Mouse (Mus musculus) forebrain, embryonic 15.5 days (tissue): ENCODE data around the gene Sh3pxd2a. TPM values are rescaled to one million over a fixed set of nuclear protein-coding genes. Genes with fewer than 3 reads are reported as not detected.

Source experiments
- ATAC-seq: fragments of 200-750 bp; cut with Nextera tagmentation; replicated peaks from 2 replicates; pipeline ENCODE4 v1.8.0; 2017; ENCODE audit warnings: mild to moderate bottlenecking, moderate TSS enrichment, moderate library complexity
- H3K27ac ChIP-seq: fragments of 300-500 bp; sonication (generic); replicated peaks from 2 replicates; pipeline ENCODE4 v1.5.1; 2015; ENCODE audit warnings: mild to moderate bottlenecking, inconsistent platforms
- H3K27me3 ChIP-seq: fragments of 300-500 bp; sonication (generic); 2 replicates; pipeline ENCODE4 v1.6.1; 2015; ENCODE audit warnings: inconsistent platforms
- H3K36me3 ChIP-seq: fragments of 300-500 bp; sonication (generic); 2 replicates; pipeline ENCODE4 v1.6.1; 2015; ENCODE audit warnings: mild to moderate bottlenecking, inconsistent platforms
- H3K4me1 ChIP-seq: fragments of 300-500 bp; sonication (generic); 2 replicates; pipeline ENCODE4 v1.6.1; 2015; ENCODE audit warnings: inconsistent platforms
- H3K4me2 ChIP-seq: fragments of 300-500 bp; sonication (generic); replicated peaks from 2 replicates; pipeline ENCODE4 v1.6.1; 2015; ENCODE audit warnings: mild to moderate bottlenecking, inconsistent platforms
- H3K4me3 ChIP-seq: fragments of 300-500 bp; sonication (generic); 2 replicates; pipeline ENCODE4 v1.5.1; 2015; ENCODE audit warnings: mild to moderate bottlenecking, inconsistent platforms
- H3K9ac ChIP-seq: fragments of 300-500 bp; sonication (generic); replicated peaks from 2 replicates; pipeline ENCODE4 v1.6.1; 2015; ENCODE audit warnings: mild to moderate bottlenecking, inconsistent platforms
- H3K9me3 ChIP-seq: fragments of 300-500 bp; sonication (generic); 2 replicates; pipeline ENCODE4 v1.6.1; 2016; ENCODE audit warnings: inconsistent platforms
- WGBS: fragments of 180-500 bp; shearing (Covaris S2); methylation state at CpG from one replicate; pipeline ENCODE4 v1.1.7; 2015; ENCODE audit warnings: mixed read lengths; 5-methylcytosine and 5-hydroxymethylcytosine counted together
- polyA plus RNA-seq: library from polyadenylated mRNA; unstranded; fragments of >200 nt; fragmentation: Nextera tagmentation; extraction: Ambion mirVana; gene quantifications from 2 replicates; pipeline ENCODE4 v1.2.1, GENCODE M21; 2015

The Sh3pxd2a gene
- polyA plus RNA-seq, 1 experiment from 2014 or later: 2.0 TPM

GRCm38 (mm10) chr19:47302191-47302852 is 161.9 kb downstream of the Sh3pxd2a start:
- no peak for ATAC-seq
- no peak overlapping the region for H3K4me3 ChIP-seq
- no peaks in the 10 kb centered on the region for H3K27me3 ChIP-seq
- no peaks in the 10 kb centered on the region for H3K36me3 ChIP-seq
- no peaks in the 10 kb centered on the region for H3K9me3 ChIP-seq
- peaks cover 18% of the 10 kb centered on the region for H3K4me1 ChIP-seq
- WGBS: 58% methylated on average over 21 of the region's 21 CpGs
- H3K9ac ChIP-seq: no peak overlapping the region
- peak overlapping the region; percentile 32 for H3K27ac ChIP-seq
- no peak overlapping the region for H3K4me2 ChIP-seq

DNA sequence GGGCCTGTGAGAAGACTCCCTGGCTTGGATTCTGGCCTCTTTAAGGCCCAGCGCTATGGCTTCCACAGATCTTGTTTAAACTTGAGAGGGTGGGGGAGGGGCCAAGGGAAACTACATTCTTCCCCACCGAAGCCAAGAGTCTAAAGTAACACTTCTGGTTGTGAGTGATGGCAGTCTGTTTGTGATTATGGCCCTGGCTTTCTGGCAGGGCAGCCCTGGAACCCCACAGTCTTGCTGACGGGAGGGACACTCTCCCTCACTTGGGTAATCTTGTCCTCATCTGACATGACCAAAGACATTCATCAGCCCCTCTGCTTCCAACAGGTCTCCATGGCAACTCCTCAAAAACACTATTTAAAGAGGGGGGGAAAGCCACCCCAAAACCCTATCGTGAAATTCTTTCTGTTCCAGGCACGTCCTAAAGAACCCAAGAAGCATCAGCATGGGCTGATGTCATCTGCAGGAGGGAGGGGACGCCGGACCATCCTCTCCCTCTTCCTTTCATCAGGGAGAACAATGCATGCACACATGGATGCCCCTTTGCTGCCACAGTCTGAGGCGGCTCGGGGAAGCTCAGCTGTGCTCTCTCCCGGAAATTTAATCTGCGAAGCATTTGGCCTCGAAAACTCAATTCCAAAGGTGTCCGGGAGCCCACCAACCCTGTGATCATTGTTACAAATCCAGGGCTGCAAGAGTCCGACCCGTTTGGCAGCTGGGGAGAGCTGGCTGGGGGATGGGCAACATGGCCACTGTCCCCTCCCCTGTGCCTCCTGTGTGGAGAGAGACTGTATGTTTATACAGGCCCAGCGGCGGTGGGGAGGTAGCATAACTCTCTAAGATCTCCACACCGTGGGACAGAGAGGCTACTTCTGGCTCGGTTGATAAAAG is 162.7 kb downstream of the Sh3pxd2a start:
- 5% methylated on average over 19 of the region's 19 CpGs for WGBS
- peak; percentile 51 for ATAC-seq
- peak overlapping the region; percentile 9; the same call in 1 of the 2 replicates for H3K4me2 ChIP-seq
- H3K4me3 ChIP-seq: no peak overlapping the region
- peaks cover 18% of the 10 kb centered on the region for H3K4me1 ChIP-seq
- H3K27ac ChIP-seq: peak overlapping the region; percentile 32
- H3K9me3 ChIP-seq: no peaks in the 10 kb centered on the region
- H3K27me3 ChIP-seq: no peaks in the 10 kb centered on the region
- no peak overlapping the region; the same call in 1 of the 2 replicates for H3K9ac ChIP-seq
- no peaks in the 10 kb centered on the region for H3K36me3 ChIP-seq

DNA sequence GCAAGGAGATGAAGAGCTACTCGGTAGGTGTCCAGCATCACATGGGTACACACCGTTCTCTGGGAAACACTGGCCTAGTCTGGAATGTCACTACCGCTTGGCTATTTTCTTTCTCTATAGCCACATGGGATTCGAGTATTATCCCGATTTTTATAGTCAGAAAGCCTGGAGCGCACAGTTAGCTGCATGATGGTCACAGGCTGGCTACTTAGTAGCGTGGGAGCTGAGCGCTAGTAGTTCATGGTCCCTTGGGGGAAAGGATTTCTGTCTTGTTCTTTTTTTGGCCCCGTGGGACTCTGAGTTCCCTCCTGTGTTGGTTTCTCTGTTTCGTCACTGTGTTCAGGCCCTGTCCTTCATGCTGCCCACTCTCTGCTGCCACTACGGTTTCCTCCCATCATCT is 166.1 kb downstream of the Sh3pxd2a start:
- Histone ChIP-seq H3K4me3 (no peak overlapping the region), H3K36me3 (no peaks in the 10 kb centered on the region), H3K9me3 (no peaks in the 10 kb centered on the region), H3K27me3 (no peaks in the 10 kb centered on the region), H3K4me2 (no peak overlapping the region), H3K4me1 (peaks cover 18% of the 10 kb centered on the region), H3K27ac (no peak overlapping the region), H3K9ac (no peak overlapping the region)
- WGBS: 64% methylated on average over 11 of the region's 11 CpGs
- ATAC-seq: no peak

DNA sequence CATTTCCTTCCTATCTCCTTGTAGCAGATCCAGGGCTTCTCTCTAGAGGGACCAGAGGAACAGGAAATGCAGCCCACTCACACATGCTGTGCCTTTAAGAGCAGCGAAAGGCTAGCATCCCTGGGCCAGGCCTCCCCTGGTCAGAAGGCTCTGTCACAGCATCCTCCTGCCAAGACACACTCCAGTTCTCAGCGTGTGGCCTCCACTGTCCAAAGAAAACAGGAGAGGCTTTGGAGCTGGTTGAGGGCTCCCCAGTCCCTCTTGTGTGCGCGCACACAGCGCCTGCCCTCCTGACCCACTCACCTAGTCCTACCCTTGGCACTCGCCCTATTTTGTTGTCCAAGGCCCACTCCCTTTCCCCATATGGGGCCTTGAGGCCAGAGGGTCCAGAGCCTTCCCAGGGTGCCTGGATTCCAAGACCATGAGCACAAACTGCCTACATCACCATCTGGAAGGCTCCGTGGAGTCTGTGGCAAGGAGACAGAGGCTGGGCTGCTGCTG is 171.7 kb downstream of the Sh3pxd2a start:
- Histone ChIP-seq H3K36me3 (no peaks in the 10 kb centered on the region), H3K4me1 (peaks cover 5% of the 10 kb centered on the region), H3K27ac (no peak overlapping the region), H3K9ac (no peak overlapping the region), H3K4me2 (no peak overlapping the region), H3K9me3 (no peaks in the 10 kb centered on the region), H3K4me3 (no peak overlapping the region), H3K27me3 (no peaks in the 10 kb centered on the region)
- 47% methylated on average over 7 of the region's 7 CpGs for WGBS
- ATAC-seq: no peak

DNA sequence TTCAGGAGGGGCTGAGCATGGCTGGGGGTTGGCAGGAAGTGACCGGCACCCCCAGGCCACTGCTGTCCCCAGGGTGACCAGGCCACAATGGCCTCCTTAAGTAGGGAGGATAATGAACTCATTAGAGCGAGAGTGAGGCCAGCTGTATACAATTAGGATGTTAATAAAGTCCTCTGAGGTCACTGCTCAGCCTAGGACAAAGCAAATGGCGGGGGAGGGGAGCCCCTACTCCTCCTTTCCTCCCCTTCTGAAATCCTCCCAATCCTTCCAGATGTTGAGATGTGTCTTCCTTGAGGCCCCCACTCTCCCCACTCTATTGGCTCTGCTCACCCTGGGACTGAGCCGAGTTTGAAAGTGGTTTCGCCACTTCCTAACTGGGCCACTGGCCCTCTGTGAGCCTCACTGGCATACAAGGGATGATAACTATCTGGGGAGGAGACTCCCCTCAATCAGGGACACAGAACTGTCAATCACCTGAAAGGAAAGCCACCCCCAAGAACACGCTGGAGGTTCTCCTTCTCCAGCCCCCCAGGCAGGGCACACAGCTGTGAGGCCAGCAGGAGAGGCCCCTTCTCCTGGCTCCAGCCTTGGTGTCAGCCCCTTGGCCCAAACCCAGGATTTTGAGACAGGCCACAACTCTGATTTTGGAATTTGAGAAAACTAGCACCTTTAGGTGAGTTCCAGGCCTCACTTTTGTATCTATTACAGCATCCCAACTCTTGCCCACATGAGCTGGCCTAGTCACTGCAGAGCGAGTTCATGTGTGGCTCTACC is 172.7 kb downstream of the Sh3pxd2a start:
- Histone ChIP-seq H3K4me2 (no peak overlapping the region), H3K36me3 (no peaks in the 10 kb centered on the region), H3K27me3 (no peaks in the 10 kb centered on the region), H3K9ac (no peak overlapping the region), H3K27ac (no peak overlapping the region), H3K4me1 (peaks cover 5% of the 10 kb centered on the region), H3K4me3 (no peak overlapping the region), H3K9me3 (no peaks in the 10 kb centered on the region)
- WGBS: 29% methylated on average over 7 of the region's 7 CpGs
- no peak for ATAC-seq

DNA sequence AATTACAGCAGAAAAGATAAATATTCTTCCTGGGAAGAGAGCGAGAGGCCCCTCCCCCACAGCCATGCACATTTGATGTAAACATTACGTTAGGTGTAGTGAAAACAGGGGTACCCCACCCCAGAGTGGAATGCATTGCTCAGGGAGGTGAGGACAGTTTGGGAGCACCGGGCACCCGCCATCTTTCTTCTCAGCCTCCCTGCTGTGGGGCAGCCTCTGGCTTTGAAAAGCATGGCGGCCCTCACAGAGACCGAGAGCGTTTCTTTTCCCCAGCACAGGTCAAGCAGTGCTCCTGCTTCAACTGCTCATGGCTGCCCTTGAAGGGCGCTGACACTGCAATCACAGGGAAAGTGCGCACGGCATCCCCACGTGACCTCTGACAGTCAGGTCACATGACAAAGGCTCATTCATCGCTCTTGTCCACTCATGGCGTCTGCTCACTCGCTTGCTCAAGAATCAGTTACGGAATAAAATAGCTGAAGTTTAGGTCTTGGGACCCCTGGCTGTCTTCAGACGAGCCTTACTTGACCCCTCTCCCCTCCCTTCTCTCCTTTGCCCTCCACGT is 177.2 kb downstream of the Sh3pxd2a start:
- H3K27me3 ChIP-seq: no peaks in the 10 kb centered on the region
- 78% methylated on average over 17 of the region's 17 CpGs for WGBS
- H3K4me3 ChIP-seq: no peak overlapping the region
- H3K9ac ChIP-seq: no peak overlapping the region
- H3K36me3 ChIP-seq: no peaks in the 10 kb centered on the region
- peaks cover 5% of the 10 kb centered on the region for H3K4me1 ChIP-seq
- no peak overlapping the region for H3K4me2 ChIP-seq
- H3K9me3 ChIP-seq: no peaks in the 10 kb centered on the region
- ATAC-seq: no peak
- no peak overlapping the region for H3K27ac ChIP-seq

GRCm38 (mm10) chr19:47285581-47285980 is 178.6 kb downstream of the Sh3pxd2a start:
- 79% methylated on average over 6 of the region's 6 CpGs for WGBS
- ATAC-seq: no peak
- H3K9me3 ChIP-seq: no peaks in the 10 kb centered on the region
- H3K36me3 ChIP-seq: no peaks in the 10 kb centered on the region
- H3K4me1 ChIP-seq: no peaks in the 10 kb centered on the region
- H3K4me3 ChIP-seq: no peak overlapping the region
- no peak overlapping the region for H3K27ac ChIP-seq
- no peak overlapping the region for H3K9ac ChIP-seq
- no peak overlapping the region for H3K4me2 ChIP-seq
- no peaks in the 10 kb centered on the region for H3K27me3 ChIP-seq

DNA sequence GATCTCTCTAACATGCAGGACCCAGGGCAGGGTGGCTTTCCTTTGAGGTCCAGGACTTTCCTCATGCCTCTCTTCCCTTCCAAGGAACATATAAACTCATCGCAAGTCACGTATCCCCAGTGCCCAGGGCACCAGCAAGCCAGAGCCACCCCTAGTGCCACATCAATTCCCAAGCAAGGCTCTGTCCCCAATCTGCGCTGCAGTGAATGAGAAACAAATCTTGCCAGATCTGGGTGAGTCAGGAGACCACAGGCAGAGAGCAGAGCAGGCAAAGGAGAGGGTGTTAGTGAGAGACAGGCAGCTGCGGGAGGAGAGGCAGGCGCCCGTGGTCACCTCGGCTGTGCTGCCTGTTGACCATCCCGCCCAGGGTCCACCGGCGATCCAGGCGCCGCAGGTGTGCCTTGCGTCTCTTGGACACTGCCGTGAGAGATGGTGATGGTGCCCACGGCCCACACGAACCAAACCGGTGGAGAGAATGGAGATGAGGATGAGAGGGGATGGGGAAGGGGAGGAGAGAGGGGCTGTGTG is 181.4 kb downstream of the Sh3pxd2a start:
- no peak overlapping the region for H3K9ac ChIP-seq
- no peak overlapping the region for H3K27ac ChIP-seq
- H3K4me3 ChIP-seq: no peak overlapping the region
- no peaks in the 10 kb centered on the region for H3K9me3 ChIP-seq
- H3K36me3 ChIP-seq: no peaks in the 10 kb centered on the region
- H3K4me1 ChIP-seq: peaks cover 14% of the 10 kb centered on the region
- WGBS: 95% methylated on average over 17 of the region's 17 CpGs
- no peak overlapping the region for H3K4me2 ChIP-seq
- H3K27me3 ChIP-seq: no peaks in the 10 kb centered on the region
- no peak for ATAC-seq

GRCm38 (mm10) chr19:47282050-47282454 is 182.1 kb downstream of the Sh3pxd2a start:
- Histone ChIP-seq H3K4me2 (no peak overlapping the region), H3K27me3 (no peaks in the 10 kb centered on the region), H3K4me3 (no peak overlapping the region), H3K9me3 (no peaks in the 10 kb centered on the region), H3K9ac (no peak overlapping the region), H3K4me1 (peaks cover 14% of the 10 kb centered on the region), H3K27ac (no peak overlapping the region), H3K36me3 (no peaks in the 10 kb centered on the region)
- no peak for ATAC-seq
- 73% methylated on average over 6 of the region's 6 CpGs for WGBS

DNA sequence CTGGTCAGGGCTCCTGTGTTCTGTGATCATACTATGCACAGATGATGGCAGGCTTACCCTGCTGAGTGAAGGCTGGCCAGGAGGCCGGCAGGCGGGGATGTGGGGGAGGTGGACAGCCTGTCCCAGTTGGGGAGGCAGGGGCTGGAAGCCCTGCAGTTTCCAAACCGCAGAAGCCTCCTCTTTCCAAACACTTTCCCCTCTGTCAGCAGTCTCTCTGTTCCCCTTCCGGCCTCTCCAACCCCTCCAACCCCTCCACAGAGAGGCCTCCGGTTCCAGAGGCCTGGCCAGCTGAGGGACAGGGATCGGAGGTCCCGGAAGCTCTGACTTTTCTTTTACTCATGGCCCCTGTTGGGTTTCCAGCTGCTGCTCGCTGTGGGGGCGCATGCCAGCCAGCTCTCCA is 183.3 kb downstream of the Sh3pxd2a start:
- no peaks in the 10 kb centered on the region for H3K9me3 ChIP-seq
- peaks cover 14% of the 10 kb centered on the region for H3K4me1 ChIP-seq
- no peak overlapping the region for H3K9ac ChIP-seq
- 81% methylated on average over 9 of the region's 9 CpGs for WGBS
- H3K36me3 ChIP-seq: no peaks in the 10 kb centered on the region
- H3K4me2 ChIP-seq: no peak overlapping the region
- ATAC-seq: no peak
- no peaks in the 10 kb centered on the region for H3K27me3 ChIP-seq
- H3K27ac ChIP-seq: no peak overlapping the region
- H3K4me3 ChIP-seq: no peak overlapping the region

DNA sequence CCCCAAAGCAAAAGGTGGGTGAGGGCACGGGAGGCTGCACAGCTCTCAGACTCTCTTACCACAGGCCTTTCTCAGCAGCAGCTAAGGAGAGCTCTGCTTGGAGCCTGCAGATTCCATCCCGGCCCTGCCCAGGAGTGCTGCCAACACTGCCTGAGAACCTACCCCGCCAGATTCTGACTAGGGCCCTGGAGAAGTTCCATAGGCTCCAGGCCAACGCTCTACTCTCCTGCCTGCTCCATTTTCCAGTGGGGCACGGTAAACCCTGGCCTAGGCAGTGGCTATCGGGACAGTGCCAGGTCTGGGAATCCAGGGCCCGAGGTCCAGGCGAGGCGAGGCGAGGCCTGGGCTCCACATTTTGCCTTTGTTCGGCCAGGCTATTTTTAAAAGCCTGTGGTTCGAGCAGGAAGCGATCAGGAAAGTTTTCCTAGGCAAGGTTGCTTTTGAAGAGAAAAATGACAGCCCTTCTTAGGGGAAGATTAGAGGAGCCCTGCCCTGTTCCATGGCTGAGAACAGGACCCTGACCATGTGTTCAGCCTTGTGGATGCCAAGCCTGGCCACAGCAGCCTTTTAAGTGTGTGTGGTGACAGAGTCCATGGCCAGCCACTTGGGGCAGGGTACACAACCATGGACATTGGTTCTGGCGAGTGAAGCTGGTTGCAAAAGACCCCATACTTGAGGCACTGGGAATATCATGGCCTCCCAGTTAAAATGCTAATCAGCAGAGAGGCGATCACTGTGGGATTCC is 184.2 kb downstream of the Sh3pxd2a start:
- Histone ChIP-seq H3K27me3 (no peaks in the 10 kb centered on the region), H3K4me3 (no peak overlapping the region), H3K4me1 (peaks cover 14% of the 10 kb centered on the region), H3K9ac (no peak overlapping the region), H3K27ac (peak overlapping the region; percentile 62), H3K36me3 (no peaks in the 10 kb centered on the region), H3K9me3 (no peaks in the 10 kb centered on the region), H3K4me2 (no peak overlapping the region)
- ATAC-seq: peak; percentile 73
- WGBS: 73% methylated on average over 15 of the region's 15 CpGs
